Mouse (Mus musculus) stomach, postnatal 0 days (tissue): ENCODE data around the gene Sh3bgrl.

Source experiments
- CTCF ChIP-seq: IDR thresholded peaks from 2 replicates; pipeline ENCODE4 v1.5.1; 2016; ENCODE audit warnings: antibody characterized with exemption, low read depth, mild to moderate bottlenecking, moderate library complexity
- EP300 ChIP-seq: optimal IDR thresholded peaks from 2 replicates; pipeline ENCODE3; 2016; ENCODE audit warnings: antibody characterized with exemption

GRCm38 (mm10) chrX:109142281-109142680 is 47.1 kb downstream of the Sh3bgrl start:
- no peak for TF ChIP-seq CTCF
- no peak for TF ChIP-seq EP300
